Mouse (Mus musculus) hindbrain, embryonic 16.5 days (tissue): ENCODE results near the gene Il15ra. TPM values are rescaled to one million over a fixed set of nuclear protein-coding genes. Genes with fewer than 3 reads are reported as not detected.

Source experiments
- ATAC-seq: fragments of 200-750 bp; cut with Nextera tagmentation; 2 replicates; pipeline ENCODE4 v1.8.0; 2017; ENCODE audit warnings: moderate TSS enrichment, moderate library complexity
- H3K27ac ChIP-seq: fragments of 300-500 bp; sonication (generic); 2 replicates; pipeline ENCODE4 v1.5.1; 2014; ENCODE audit warnings: low read depth, mild to moderate bottlenecking, control low read depth, low read length, moderate library complexity
- H3K27me3 ChIP-seq: fragments of 300-500 bp; sonication (generic); replicated peaks from 2 replicates; pipeline ENCODE4 v1.6.1; 2014; ENCODE audit warnings: low read length; ENCODE audit not compliant: control insufficient read depth, insufficient read depth
- H3K36me3 ChIP-seq: fragments of 300-500 bp; sonication (generic); 2 replicates; pipeline ENCODE4 v1.6.1; 2014; ENCODE audit warnings: mild to moderate bottlenecking, low read length, moderate library complexity, mixed read lengths; ENCODE audit not compliant: control insufficient read depth, insufficient read depth
- H3K4me1 ChIP-seq: fragments of 300-500 bp; sonication (generic); 2 replicates; pipeline ENCODE4 v1.6.1; 2014; ENCODE audit warnings: low read depth, low read length; ENCODE audit not compliant: control insufficient read depth, insufficient read depth
- H3K4me2 ChIP-seq: fragments of 300-500 bp; sonication (generic); 2 replicates; pipeline ENCODE4 v1.6.1; 2014; ENCODE audit warnings: mild to moderate bottlenecking, low read length, control low read depth, moderate library complexity
- H3K4me3 ChIP-seq: fragments of 300-500 bp; sonication (generic); 2 replicates; pipeline ENCODE4 v1.5.1; 2014; ENCODE audit warnings: mild to moderate bottlenecking, low read length, control low read depth, moderate library complexity
- H3K9ac ChIP-seq: fragments of 300-500 bp; sonication (generic); 2 replicates; pipeline ENCODE4 v1.6.1; 2014; ENCODE audit warnings: low read depth, mild to moderate bottlenecking, control low read depth, low read length, moderate library complexity
- H3K9me3 ChIP-seq: fragments of 300-500 bp; sonication (generic); 2 replicates; pipeline ENCODE4 v1.6.1; 2014; ENCODE audit warnings: mild to moderate bottlenecking, low read length, moderate library complexity; ENCODE audit not compliant: control insufficient read depth
- WGBS: fragments of 180-500 bp; shearing (Covaris S2); extraction: QIAGEN DNeasy Blood & Tissue Kit; methylation state at CpG from one replicate; pipeline ENCODE4 v1.1.7; 2014; 5-methylcytosine and 5-hydroxymethylcytosine counted together
- polyA plus RNA-seq: library from polyadenylated mRNA; unstranded; fragments of >200 nt; fragmentation: Nextera tagmentation; extraction: Ambion mirVana; gene quantifications from 2 replicates; pipeline ENCODE4 v1.2.1, GENCODE M21; 2015

Il15ra gene
- polyA plus RNA-seq, 1 experiment from 2014 or later, result 1.2 TPM

DNA sequence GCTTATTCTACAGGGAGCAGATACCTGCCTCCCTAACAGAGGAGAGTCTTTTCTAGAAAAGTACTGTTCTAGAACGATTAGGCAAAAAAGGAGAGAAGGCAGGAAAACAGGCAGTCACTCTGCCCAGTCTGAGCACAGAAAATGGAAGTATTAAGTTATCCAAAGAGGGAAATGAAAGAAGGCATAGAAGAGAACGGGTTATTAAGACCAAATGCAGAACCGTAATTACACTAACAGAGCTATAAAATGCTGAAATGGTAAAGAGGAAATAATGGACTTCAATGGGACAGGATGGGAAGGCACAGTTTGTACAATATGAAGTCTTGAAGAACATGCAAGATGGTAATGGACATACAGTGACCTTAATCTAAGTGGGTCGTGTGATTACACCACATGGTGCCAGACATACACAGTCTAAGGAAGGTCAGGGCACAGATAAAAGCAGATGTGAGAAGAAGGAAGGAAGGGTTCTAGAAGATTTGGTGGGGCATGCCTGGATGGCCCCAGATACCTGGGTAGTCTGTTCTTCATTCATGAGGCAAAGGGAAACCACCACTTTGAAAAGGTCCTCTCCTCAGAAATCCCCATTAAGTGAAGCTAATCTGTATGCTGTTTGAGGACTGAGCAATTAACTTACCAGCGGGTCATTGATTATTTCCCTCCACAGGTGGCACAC lies 61.5 kb downstream of the Il15ra start:
- Histone ChIP-seq H3K9ac (no peak overlapping the region), H3K4me3 (no peak overlapping the region), H3K4me1 (no peaks in the 10 kb centered on the region), H3K4me2 (no peak overlapping the region), H3K27me3 (no peaks in the 10 kb centered on the region), H3K27ac (no peak overlapping the region), H3K36me3 (peaks cover 45% of the 10 kb centered on the region), H3K9me3 (no peaks in the 10 kb centered on the region)
- WGBS, result 80% methylated on average over 5 of the region's 5 CpGs
- ATAC-seq, result no peak

DNA sequence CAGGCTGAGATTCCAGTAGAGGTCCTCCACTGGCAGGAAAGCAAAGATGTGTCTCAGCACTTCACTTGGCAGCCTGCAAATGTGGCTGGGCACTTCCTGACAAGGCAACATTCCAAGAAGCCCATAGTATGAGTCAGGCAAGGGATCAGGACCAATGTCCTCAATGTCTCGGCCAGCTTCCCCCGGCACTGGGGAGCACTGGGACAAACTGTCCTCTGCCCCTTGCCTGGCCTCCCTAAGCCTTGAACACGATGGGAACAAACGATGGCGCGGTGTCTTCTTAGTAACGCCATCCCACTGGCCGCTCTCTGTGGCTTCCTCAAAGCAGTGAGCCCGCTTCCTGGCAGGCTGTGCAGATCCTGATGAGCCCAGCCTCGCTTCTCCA lies 62.1 kb downstream of the Il15ra start:
- peak; percentile 60; the same call in 1 of the 2 replicates for ATAC-seq
- Histone ChIP-seq H3K9me3 (no peaks in the 10 kb centered on the region), H3K36me3 (peaks cover 39% of the 10 kb centered on the region), H3K4me1 (peaks cover under 1% of the 10 kb centered on the region; the same call in 1 of the 2 replicates), H3K4me3 (no peak overlapping the region), H3K27ac (no peak overlapping the region), H3K27me3 (no peaks in the 10 kb centered on the region), H3K4me2 (no peak overlapping the region), H3K9ac (no peak overlapping the region)
- WGBS, result 73% methylated on average over 10 of the region's 10 CpGs

GRCm38 (mm10) chr2:11771701-11772100 lies 66.6 kb downstream of the Il15ra start:
- Histone ChIP-seq H3K4me2 (no peak overlapping the region), H3K9ac (no peak overlapping the region), H3K4me3 (no peak overlapping the region), H3K27ac (no peak overlapping the region), H3K4me1 (peaks cover 12% of the 10 kb centered on the region), H3K9me3 (no peaks in the 10 kb centered on the region), H3K27me3 (no peaks in the 10 kb centered on the region), H3K36me3 (peaks cover 10% of the 10 kb centered on the region; the same call in 1 of the 2 replicates)
- no peak for ATAC-seq
- WGBS, result 93% methylated on average over 4 of the region's 4 CpGs

DNA sequence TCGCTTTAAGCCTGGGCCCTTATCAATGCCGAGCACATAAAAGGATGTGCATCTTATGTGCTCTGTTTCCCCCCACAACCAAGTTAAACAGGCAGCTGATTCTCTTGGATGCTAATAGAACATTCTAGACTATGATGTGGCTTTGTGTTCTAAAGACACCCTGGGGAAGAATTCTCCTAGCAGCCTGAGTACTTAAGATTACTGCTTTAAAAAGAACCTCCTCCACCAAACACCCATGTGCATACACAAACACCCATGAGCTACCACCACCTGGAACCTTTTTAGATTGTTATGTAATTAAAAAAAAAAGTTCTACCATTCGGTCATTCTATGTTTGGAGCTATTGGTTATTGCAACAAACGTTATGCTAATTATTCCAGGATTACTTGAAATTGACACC lies 67.3 kb downstream of the Il15ra start:
- WGBS, result 83% methylated on average over 4 of the region's 4 CpGs

DNA sequence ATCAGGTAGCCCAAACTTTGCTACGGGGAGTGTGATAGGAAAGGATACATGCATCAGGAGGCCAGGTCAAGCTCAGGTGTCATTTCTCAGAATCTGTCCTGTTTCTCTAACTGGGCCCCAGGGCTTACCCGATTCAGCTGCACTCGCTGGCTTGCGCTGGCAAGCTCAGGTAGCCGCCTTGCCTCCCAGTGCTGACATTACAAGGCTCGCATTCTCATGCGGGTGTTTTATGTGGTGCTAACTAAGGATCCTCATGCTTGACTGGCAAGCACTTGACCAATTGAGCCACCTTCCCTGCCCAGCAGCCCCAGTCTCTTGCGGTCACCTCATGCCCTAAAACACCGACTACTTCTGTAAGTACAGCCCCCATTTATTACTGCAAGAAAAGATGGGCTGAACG lies 69.3 kb downstream of the Il15ra start:
- no peak overlapping the region for H3K4me3 ChIP-seq

More for the DNA sequence above, 67.3 kb downstream of the Il15ra start:
- no peaks in the 10 kb centered on the region for H3K9me3 ChIP-seq
- no peak overlapping the region for H3K9ac ChIP-seq
- peaks cover 12% of the 10 kb centered on the region for H3K4me1 ChIP-seq
- no peak overlapping the region for H3K27ac ChIP-seq
- no peak overlapping the region for H3K4me3 ChIP-seq
- ATAC-seq, result no peak
- H3K27me3 ChIP-seq, result no peaks in the 10 kb centered on the region
- H3K4me2 ChIP-seq, result no peak overlapping the region
- 0 out of 2 replicates have a peak, but pooled peaks cover 4% of the 10 kb centered on the region for H3K36me3 ChIP-seq

GRCm38 (mm10) chr2:11775121-11775520 lies 70.0 kb downstream of the Il15ra start:
- Histone ChIP-seq H3K27me3 (no peaks in the 10 kb centered on the region), H3K36me3 (no peaks in the 10 kb centered on the region), H3K9ac (no peak overlapping the region), H3K4me1 (peaks cover 25% of the 10 kb centered on the region), H3K27ac (no peak overlapping the region), H3K9me3 (no peaks in the 10 kb centered on the region), H3K4me2 (no peak overlapping the region), H3K4me3 (no peak overlapping the region)
- ATAC-seq, result no peak
- 66% methylated on average over 5 of the region's 5 CpGs for WGBS

More for the DNA sequence above, 69.3 kb downstream of the Il15ra start:
- Histone ChIP-seq H3K27me3 (no peaks in the 10 kb centered on the region), H3K9ac (no peak overlapping the region), H3K9me3 (no peaks in the 10 kb centered on the region), H3K36me3 (no peaks in the 10 kb centered on the region), H3K4me1 (peaks cover 18% of the 10 kb centered on the region), H3K4me2 (no peak overlapping the region), H3K27ac (no peak overlapping the region)
- ATAC-seq, result no peak
- WGBS, result 86% methylated on average over 10 of the region's 10 CpGs

- Histone ChIP-seq H3K9ac (peak overlapping the region; percentile 93; the same call in 1 of the 2 replicates), H3K9me3 (no peaks in the 10 kb centered on the region), H3K4me2 (peak overlapping the region; percentile 66), H3K36me3 (no peaks in the 10 kb centered on the region), H3K27ac (no peak overlapping the region), H3K4me3 (peak overlapping the region; percentile 90), H3K27me3 (no peaks in the 10 kb centered on the region), H3K4me1 (peaks cover 26% of the 10 kb centered on the region)
- ATAC-seq, result no peak
- 54% methylated on average over 8 of the region's 8 CpGs for WGBS
Observed at GRCm38 (mm10) chr2:11776415-11776814, 71.3 kb downstream of the Il15ra start.

DNA sequence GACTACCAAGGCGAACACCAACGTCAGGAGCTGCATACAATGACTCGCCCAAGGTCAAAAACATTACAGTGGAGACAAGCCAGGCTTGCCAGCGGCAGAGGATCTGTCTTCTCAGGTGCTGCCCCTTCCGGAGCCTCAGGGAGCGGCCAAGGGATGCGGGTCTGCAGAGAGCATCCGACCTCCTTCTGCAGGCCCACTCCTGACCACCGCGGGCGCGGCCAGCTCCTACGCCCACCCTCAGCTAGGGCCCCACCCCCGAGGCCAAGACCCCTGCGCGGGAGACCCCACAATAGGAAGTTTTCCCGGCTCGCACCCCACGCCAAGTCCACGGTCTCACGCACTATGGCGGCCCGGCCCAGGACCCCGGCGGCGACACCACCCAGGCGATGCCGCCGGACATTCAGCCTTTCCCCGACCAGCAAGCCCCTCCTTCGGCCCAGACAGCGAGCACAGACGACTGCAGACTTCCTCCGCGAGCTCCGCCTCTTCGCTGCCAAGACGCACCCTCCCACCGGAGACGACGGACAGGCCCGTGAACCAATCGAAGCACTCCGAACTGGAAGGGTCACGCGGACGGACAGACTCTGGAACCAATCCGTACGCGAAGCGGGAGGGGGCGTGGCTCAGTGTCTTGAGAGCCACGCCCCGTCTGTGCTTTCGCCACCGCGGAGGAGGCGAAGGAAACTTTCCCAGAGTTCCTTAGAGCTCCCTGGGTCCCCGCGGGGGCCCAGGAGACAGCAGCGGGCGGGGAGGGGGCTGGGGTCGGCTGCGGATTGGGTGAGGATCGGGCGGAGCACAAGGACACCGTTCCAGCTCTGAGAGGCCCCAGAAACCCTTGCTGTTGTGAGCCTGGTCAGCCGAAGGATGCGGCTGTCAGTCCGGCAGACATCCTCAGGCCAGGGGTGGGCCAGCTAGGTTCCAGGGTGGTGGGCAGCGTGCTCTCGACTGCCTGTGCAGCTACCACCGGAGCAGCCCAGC lies 72.3 kb downstream of the Il15ra start, which contains the start of the genes Fbh1 and Ankrd16:
Fbh1 (minus strand) TSS at position 492 of the 978 bp plus-strand sequence.
Ankrd16 (plus strand) TSS at position 786 of the 978 bp plus-strand sequence.
- H3K27ac ChIP-seq, result peak within 1 kb of the TSS; percentile 94
- H3K36me3 ChIP-seq, result peaks cover 7% of the 10 kb centered on the region; the same call in 1 of the 2 replicates
- under 1% methylated on average over 73 of the region's 73 CpGs for WGBS
- H3K27me3 ChIP-seq, result no peaks in the 10 kb centered on the region
- no peaks in the 10 kb centered on the region for H3K9me3 ChIP-seq
- peak within 1 kb of the TSS; percentile 90 for H3K4me3 ChIP-seq
- peak within 1 kb of the TSS; percentile 93 for H3K9ac ChIP-seq
- peaks cover 24% of the 10 kb centered on the region for H3K4me1 ChIP-seq
- peak within 1 kb of the TSS; percentile 66 for H3K4me2 ChIP-seq
- ATAC-seq, result peak; percentile 96
